Mouse (Mus musculus) midbrain, postnatal 0 days (tissue): Measurements from ENCODE around the gene Prickle4. TPM values are rescaled to one million over a fixed set of nuclear protein-coding genes. Genes with fewer than 3 reads are reported as not detected.

ENCODE experiments used
- ATAC-seq: fragments of 200-750 bp; cut with Nextera tagmentation; 2 replicates; pipeline ENCODE4 v1.8.0; 2017; ENCODE audit warnings: moderate number of reproducible peaks, mild to moderate bottlenecking, moderate TSS enrichment, moderate library complexity; ENCODE audit not compliant: low FRiP score
- DNase-seq: peaks from one replicate; pipeline ENCODE4 v3.0.0-alpha.2; 2015; ENCODE audit warnings: low spot score
- H3K27ac ChIP-seq: fragments of 300-500 bp; sonication (generic); 2 replicates; pipeline ENCODE4 v1.5.1; 2014; ENCODE audit warnings: low read depth, mild to moderate bottlenecking, low read length, mixed read lengths
- H3K27me3 ChIP-seq: fragments of 300-500 bp; sonication (generic); 2 replicates; pipeline ENCODE4 v1.6.1; 2014; ENCODE audit warnings: low read length, control low read depth, mixed read lengths; ENCODE audit not compliant: insufficient read depth
- H3K36me3 ChIP-seq: fragments of 300-500 bp; sonication (generic); 2 replicates; pipeline ENCODE4 v1.6.1; 2014; ENCODE audit warnings: low read length, control low read depth, mixed read lengths; ENCODE audit not compliant: insufficient read depth
- H3K4me1 ChIP-seq: fragments of 300-500 bp; sonication (generic); 2 replicates; pipeline ENCODE4 v1.6.1; 2014; ENCODE audit warnings: mild to moderate bottlenecking, control low read depth, antibody characterized with exemption, low read length, mixed read lengths; ENCODE audit not compliant: insufficient read depth
- H3K4me2 ChIP-seq: fragments of 300-500 bp; sonication (generic); 2 replicates; pipeline ENCODE4 v1.6.1; 2014; ENCODE audit warnings: low read depth, mild to moderate bottlenecking, low read length, mixed read lengths; ENCODE audit not compliant: poor library complexity, severe bottlenecking
- H3K4me3 ChIP-seq: fragments of 300-500 bp; sonication (generic); 2 replicates; pipeline ENCODE4 v1.5.1; 2014; ENCODE audit warnings: low read depth, mild to moderate bottlenecking, low read length, moderate library complexity
- H3K9ac ChIP-seq: fragments of 300-500 bp; sonication (generic); replicated peaks from 2 replicates; pipeline ENCODE4 v1.6.1; 2014; ENCODE audit warnings: mild to moderate bottlenecking, low read length, moderate library complexity, mixed read lengths; ENCODE audit not compliant: poor library complexity, severe bottlenecking
- H3K9me3 ChIP-seq: fragments of 300-500 bp; sonication (generic); 2 replicates; pipeline ENCODE4 v1.6.1; 2016; ENCODE audit warnings: low read length, control low read depth
- CTCF ChIP-seq: IDR thresholded peaks from 2 replicates; pipeline ENCODE4 v1.5.1; 2016; ENCODE audit warnings: antibody characterized with exemption, mild to moderate bottlenecking
- WGBS: fragments of 180-500 bp; shearing (Covaris S2); extraction: QIAGEN DNeasy Blood & Tissue Kit; methylation state at CpG from one replicate; pipeline ENCODE4 v1.1.7; 2014; 5-methylcytosine and 5-hydroxymethylcytosine counted together
- polyA plus RNA-seq: library from polyadenylated mRNA; unstranded; fragments of >200 nt; fragmentation: Nextera tagmentation; extraction: Ambion mirVana; gene quantifications from 2 replicates; pipeline ENCODE4 v1.2.1, GENCODE M21; 2015
- total RNA-seq: library from RNA; depleted of rRNA; stranded (reverse); fragments of >200 nt; gene quantifications from 2 replicates; pipeline ENCODE4 v1.2.3, GENCODE M21; 2014

Prickle4 gene
- total and polyA plus RNA-seq, 2 experiments from 2014 or later = 2.2 to 3.2 TPM

DNA sequence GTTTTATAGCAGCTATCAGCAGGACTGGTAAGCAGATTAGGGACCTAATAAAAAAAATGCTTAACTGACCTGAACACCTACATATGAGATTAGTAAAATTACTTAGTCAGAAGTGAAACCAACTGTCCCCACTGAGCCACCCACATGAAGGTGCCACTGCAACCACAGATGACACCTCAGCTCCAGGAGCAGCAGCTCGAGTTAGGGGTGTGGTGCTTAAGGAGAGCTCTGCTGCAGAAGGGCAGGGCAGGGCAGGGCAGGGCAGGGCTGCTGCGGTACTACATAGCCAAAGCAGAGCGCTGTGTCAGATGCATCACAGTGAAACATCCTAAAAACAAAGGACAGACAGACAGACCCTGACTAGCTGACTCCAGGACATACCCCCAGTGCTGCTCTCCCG lies 11.7 kb downstream of the Prickle4 start:
- ATAC-seq (no peak), DNase-seq (no peak)
- WGBS = 91% methylated on average over 4 of the region's 4 CpGs
- H3K9me3 ChIP-seq = no peaks in the 10 kb centered on the region
- peaks cover 5% of the 10 kb centered on the region; the same call in 1 of the 2 replicates for H3K4me1 ChIP-seq
- H3K9ac ChIP-seq = no peak overlapping the region
- no peaks in the 10 kb centered on the region for H3K27me3 ChIP-seq
- no peak overlapping the region for H3K4me3 ChIP-seq
- H3K27ac ChIP-seq = no peak overlapping the region
- H3K4me2 ChIP-seq = no peak overlapping the region
- TF ChIP-seq CTCF = no peak
- peaks cover 52% of the 10 kb centered on the region for H3K36me3 ChIP-seq

DNA sequence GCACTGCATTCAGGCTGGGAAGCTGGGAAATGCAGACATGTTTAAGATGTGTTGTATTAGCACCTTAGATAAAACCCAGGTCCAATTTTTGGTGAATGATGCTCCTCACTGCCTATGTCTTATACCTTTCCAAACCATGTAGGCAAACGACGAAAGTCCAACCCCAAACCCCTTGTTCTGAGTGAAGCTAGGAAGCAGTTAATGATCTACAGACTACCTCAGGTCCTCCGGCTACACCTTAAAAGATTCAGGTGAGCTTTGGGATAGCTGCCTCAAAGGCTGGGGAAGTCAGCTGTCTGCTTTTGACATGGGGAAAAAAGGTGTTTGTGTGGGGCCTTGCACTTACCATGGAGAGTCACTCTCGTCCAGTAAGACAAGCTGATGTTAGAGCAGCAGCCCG lies 15.8 kb downstream of the Prickle4 start:
- ATAC-seq (no peak), DNase-seq (no peak)
- no peaks in the 10 kb centered on the region for H3K9me3 ChIP-seq
- H3K27ac ChIP-seq = no peak overlapping the region
- 90% methylated on average over 5 of the region's 5 CpGs for WGBS
- H3K4me2 ChIP-seq = no peak overlapping the region
- no peak for TF ChIP-seq CTCF
- no peak overlapping the region for H3K4me3 ChIP-seq
- H3K4me1 ChIP-seq = no peaks in the 10 kb centered on the region
- H3K27me3 ChIP-seq = no peaks in the 10 kb centered on the region
- no peak overlapping the region for H3K9ac ChIP-seq
- H3K36me3 ChIP-seq = peaks cover 50% of the 10 kb centered on the region

DNA sequence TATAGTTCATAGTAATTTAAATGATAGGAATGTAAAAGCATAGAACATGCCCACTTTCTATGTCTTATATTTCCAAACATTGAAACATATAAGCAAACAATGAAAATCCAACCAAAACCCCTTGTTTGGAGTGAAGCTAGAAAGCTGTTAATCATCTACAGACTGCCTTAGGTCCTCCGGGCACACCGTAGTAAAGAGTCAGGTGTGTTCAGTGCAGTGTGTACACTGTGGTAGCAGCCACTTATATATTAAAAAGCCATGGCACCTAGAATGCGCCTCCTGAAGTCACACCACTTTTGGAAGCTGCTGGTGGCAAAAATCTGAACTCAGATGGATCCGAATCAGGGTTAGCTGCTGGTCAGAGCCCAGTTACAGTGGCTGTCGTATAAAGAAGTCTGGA lies 16.3 kb downstream of the Prickle4 start:
- DNase-seq (no peak), ATAC-seq (no peak)
- Histone ChIP-seq H3K36me3 (peaks cover 48% of the 10 kb centered on the region), H3K27me3 (no peaks in the 10 kb centered on the region), H3K9ac (no peak overlapping the region), H3K27ac (no peak overlapping the region), H3K4me1 (no peaks in the 10 kb centered on the region), H3K9me3 (no peaks in the 10 kb centered on the region), H3K4me3 (no peak overlapping the region), H3K4me2 (no peak overlapping the region)
- over 99% methylated on average over 5 of the region's 5 CpGs for WGBS
- no peak for TF ChIP-seq CTCF

DNA sequence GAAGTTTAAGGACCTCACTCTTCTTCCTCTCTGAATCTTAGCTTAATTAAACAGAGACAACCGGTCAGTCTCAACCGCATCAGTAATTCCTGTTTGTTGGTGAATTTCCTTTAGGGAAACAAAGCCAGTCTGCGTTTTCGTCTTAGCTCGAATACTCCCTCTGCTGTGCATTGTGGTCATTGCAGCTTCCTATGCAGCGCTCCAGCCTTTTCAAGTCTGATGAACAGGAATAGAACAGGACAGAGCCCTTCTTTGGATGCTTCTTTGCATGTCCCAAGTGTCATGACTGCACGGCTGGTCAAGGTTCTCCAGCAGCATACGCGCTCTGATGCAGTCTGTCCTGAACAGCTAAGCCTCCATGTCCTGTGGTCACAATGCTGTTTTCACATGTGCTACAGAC lies 18.0 kb downstream of the Prickle4 start:
- peak; percentile 94 for TF ChIP-seq CTCF
- no peak overlapping the region for H3K9ac ChIP-seq
- H3K27me3 ChIP-seq = no peaks in the 10 kb centered on the region
- H3K4me1 ChIP-seq = no peaks in the 10 kb centered on the region
- no peak for ATAC-seq
- H3K4me3 ChIP-seq = no peak overlapping the region
- no peak overlapping the region for H3K27ac ChIP-seq
- WGBS = 16% methylated on average over 9 of the region's 9 CpGs
- H3K9me3 ChIP-seq = no peaks in the 10 kb centered on the region
- DNase-seq = peak; percentile 82
- H3K4me2 ChIP-seq = no peak overlapping the region
- peaks cover 40% of the 10 kb centered on the region for H3K36me3 ChIP-seq

DNA sequence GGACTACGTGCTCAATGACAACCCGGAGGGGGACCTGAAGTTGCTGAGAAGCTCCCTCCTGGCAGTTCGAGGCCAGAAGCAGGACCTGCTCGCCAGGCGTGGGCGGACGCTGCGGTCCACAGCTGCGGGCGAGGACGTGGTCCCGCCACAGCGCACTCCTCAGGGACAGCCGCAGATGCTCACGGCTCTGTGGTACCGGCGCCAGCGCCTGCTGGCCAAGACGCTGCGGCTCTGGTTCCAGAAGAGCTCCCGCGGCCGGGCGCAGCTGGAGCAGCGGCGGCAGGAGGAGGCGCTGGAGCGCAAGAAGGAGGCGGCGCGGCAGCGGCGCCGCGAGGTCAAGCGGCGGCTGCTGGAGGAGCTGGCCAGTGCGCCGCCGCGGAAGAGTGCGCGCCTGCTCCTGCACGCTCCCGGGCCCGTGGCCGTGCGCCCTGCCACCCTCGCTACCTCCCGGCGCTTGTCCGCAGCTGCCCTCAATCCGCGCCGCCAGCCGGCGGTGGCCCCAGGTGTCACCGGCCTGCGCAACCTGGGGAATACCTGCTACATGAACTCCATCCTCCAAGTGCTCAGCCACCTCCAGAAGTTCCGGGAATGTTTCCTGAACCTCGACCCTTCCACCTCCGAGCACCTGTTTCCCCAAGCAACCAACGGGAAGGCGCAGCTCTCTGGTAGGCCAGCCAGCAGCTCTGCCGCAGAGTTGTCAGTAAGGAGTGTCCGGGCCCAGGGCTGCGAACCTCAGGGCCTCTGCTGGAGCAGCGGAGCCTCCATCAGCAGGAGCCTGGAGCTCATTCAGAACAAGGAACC lies 22.0 kb downstream of the Prickle4 start:
- peak; percentile 67 for DNase-seq
- peak overlapping the region; percentile 32 for H3K4me3 ChIP-seq
- H3K27me3 ChIP-seq = no peaks in the 10 kb centered on the region
- H3K36me3 ChIP-seq = peaks cover 11% of the 10 kb centered on the region
- H3K27ac ChIP-seq = no peak overlapping the region
- H3K4me2 ChIP-seq = peak overlapping the region; percentile 57
- peaks cover 4% of the 10 kb centered on the region; the same call in 1 of the 2 replicates for H3K4me1 ChIP-seq
- ATAC-seq = 0 out of 2 replicates have a peak, but pooled peaks have one; percentile 28
- TF ChIP-seq CTCF = peak; percentile 38
- peak overlapping the region; percentile 30; the same call in 1 of the 2 replicates for H3K9ac ChIP-seq
- H3K9me3 ChIP-seq = no peaks in the 10 kb centered on the region
- WGBS = 8% methylated on average over 55 of the region's 68 CpGs

DNA sequence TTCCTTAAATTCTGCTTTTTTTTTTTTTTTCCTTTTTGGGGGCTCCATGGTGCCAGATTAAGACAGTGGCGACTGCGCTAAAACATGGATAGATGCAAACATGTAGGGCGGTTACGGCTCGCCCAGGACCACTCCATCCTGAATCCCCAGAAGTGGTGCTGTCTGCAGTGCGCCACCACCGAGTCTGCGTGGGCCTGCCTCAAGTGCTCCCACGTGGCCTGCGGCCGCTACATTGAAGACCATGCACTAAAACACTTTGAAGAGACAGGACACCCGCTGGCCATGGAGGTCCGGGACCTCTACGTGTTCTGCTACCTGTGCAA lies 22.6 kb downstream of the Prickle4 start:
- peaks cover 9% of the 10 kb centered on the region for H3K36me3 ChIP-seq
- H3K4me3 ChIP-seq = peak overlapping the region; percentile 32; the same call in 1 of the 2 replicates
- DNase-seq (peak; percentile 17), ATAC-seq (0 out of 2 replicates have a peak, but pooled peaks have one; percentile 55)
- no peaks in the 10 kb centered on the region for H3K27me3 ChIP-seq
- TF ChIP-seq CTCF = no peak
- peak overlapping the region; percentile 57 for H3K4me2 ChIP-seq
- no peak overlapping the region for H3K27ac ChIP-seq
- WGBS = 25% methylated on average over 14 of the region's 14 CpGs
- 0 out of 2 replicates have a peak overlapping the region, but pooled peaks have one; percentile 30 for H3K9ac ChIP-seq
- H3K9me3 ChIP-seq = no peaks in the 10 kb centered on the region
- H3K4me1 ChIP-seq = peaks cover 4% of the 10 kb centered on the region; the same call in 1 of the 2 replicates
